Mouse (Mus musculus): ENCODE measurements at regions not wholly inside any gene's neighbourhood (a gene's known extent, or its start where the extent isn't known, plus 50 kb on each side); places are given as distances from the start of the nearest gene placed in this dataset.

DNA sequence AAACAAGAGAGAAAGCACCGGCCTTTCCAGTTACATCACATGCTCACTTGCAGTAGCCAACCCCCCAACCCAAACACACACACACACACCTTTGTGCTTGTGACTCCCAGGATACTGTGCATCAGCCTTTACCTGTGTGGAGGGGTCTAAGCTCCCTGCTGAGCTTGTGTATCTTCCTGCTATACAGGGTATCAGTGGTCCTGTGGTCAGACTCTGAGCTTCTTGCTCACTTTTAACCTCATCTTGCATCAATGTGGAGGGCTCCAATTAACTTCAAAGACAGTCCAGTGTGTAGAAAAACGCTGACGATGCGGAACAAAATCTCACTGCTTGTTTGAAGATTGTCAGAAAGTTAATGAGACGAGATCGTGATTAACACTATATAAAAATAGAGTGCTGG, 71.4 kb upstream of the Gypa start:
- in situ Hi-C loops (cut with MboI; ENCODE audit: low pct_unique_long_range_greater_than_20kb in 1 of 2, low sequenced_read_pairs in 2 of 2, unreplicated experiment in 1 of 2) = no loop called here

DNA sequence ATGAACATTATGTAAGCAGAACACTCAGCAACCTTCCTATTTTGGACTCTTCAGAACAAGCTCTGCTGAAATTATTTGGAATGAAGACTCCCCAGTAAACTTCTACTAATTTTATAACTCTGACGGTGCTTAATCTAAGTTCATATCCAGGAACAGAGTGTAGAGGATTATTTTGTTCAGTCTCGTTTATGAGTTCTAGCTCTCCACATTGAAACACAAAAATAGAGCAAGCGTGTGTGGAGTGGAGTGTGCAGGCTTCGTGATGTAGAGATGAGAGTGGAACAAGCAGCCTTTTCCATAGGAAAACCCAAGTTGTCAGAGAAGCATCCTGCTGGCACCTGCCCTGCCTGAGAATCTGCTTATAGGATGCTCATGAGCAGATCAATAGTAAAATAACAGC, 77.5 kb upstream of the Gypa start:
- in situ Hi-C loops (cut with MboI; ENCODE audit: low pct_unique_long_range_greater_than_20kb in 1 of 2, low sequenced_read_pairs in 2 of 2, unreplicated experiment in 1 of 2) = no loop called here

DNA sequence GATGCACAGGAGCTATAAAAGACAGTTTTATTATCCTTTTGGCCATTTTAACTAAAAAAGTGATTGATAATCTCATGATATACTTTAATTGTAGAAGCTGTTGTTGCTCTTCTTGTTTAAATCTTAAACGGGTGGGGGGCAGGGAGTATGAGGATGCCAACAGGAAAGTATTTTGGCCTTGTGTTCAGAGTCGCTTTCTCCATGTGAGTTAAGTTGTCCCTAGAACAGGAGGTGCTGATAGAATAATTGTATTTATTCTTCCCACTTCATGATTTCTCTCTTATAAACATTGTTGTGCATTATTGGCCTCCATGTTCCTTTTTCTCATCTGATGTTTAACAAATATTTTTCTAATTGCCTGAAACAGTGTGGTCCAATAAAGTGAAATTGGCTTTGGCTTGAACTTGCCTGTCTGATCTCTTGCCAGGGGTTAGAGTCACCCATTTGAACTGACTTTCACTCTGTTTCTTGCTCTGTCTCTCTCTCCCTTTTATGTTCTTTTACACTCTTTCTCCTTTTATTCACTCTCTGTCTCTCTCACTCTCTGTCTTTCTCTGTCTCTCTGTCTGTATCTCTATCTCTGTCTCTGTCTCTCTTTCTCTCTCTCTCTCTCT, 93.9 kb upstream of the Gypa start:
- in situ Hi-C loops (cut with MboI; ENCODE audit: low pct_unique_long_range_greater_than_20kb in 1 of 2, low sequenced_read_pairs in 2 of 2, unreplicated experiment in 1 of 2) = no loop called here

DNA sequence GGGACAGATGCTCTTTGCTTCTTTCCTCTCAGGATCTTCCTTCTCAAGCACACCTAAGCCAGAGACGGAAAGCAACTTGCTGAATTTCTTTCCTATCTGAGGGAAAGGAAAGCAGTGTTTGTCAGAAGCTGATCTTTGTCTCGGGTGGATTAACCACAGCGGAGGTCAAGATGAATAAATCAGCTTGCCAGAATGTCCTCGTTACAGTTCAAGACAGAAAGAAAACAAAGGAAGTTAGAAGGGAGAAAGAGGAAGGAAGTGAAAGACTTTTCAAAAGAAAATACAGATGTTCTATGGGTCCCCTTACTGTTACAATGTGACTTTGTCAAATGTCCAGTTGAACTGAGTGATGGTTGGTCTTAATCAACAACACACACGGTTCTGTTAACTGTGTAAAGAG, 98.6 kb upstream of the Gypa start:
- in situ Hi-C loops (cut with MboI; ENCODE audit: low pct_unique_long_range_greater_than_20kb in 1 of 2, low sequenced_read_pairs in 2 of 2, unreplicated experiment in 1 of 2) = no loop called here

DNA sequence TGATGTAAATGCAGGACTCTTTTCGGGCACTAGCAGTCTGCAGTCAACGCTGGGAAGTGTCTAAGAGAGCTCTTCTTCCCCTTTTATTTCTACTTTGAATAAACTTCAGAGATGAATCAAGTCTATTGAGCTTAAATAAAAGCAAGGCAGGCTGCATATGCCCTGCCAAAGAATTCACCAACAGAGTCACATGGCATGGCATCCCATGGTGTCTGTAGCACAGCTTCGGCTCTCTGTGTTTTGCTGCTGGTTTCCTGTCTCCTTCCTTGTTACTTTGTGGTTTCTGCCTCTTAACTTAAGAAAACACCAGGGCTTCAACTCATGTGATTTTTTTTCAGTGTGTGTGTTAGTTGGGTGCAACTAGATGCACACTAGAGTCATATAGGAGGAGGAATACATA, 100.5 kb upstream of the Gypa start:
- in situ Hi-C loops (cut with MboI; ENCODE audit: low pct_unique_long_range_greater_than_20kb in 1 of 2, low sequenced_read_pairs in 2 of 2, unreplicated experiment in 1 of 2) = no loop called here

DNA sequence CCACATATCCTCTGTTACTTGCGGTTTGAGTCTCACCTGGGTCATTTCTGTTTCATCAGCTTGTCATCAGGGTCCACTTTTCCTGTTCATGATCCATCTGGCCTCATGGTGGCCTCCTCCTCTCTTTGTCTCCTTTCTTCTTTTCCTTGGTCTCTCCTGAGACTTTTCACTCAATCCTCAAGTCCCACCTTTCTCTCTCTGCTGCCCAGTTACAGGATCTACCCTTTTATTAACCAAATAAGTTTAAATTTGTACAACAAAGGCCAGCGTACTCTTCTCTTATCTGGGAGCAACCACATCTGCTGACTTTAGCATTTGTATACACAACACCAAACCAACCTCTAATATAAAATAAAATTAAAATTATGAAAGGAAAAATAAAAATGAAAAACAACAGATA, 124.4 kb upstream of the Gypa start:
- in situ Hi-C loops (cut with MboI; ENCODE audit: low pct_unique_long_range_greater_than_20kb in 1 of 2, low sequenced_read_pairs in 2 of 2, unreplicated experiment in 1 of 2) = no loop called here

DNA sequence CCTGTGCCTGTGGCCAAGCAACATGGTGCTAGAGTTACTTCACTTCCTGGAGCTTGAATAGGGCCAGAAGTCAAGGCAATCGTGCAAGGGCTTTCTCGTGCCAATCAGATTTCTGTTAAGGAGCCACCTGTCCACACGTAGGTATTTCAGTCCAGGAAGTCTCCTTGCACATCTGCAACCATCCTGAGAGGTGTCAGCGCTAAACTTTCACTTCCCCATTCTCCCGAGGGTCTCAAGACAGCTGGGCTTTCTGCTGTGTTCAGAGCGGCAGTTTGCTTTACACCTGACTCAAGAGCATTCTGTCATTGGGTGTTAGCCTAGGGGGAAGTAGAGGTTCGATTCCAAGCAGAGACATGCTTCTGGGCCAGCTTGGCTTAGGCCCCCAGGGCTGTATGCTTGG, 129.5 kb upstream of the Gypa start:
- in situ Hi-C loops (cut with MboI; ENCODE audit: low pct_unique_long_range_greater_than_20kb in 1 of 2, low sequenced_read_pairs in 2 of 2, unreplicated experiment in 1 of 2) = no loop called here

DNA sequence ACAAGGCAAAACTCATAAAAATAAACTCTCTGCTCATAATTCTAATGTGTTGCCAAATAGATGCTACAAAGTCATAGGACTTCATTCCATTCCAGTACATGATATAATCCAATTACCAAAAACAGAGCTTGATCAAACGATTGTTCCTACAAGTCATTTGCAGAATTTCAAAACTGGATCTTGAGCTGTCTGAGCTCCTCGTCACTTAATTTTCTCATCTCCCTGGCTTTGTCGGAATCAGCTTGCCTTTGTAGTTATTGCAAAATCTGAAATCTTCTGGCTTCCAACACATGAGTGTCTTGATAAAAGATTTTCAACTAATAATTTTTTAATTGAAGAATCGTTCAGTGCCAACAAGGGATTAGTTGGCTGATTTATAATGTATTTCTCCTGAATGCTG, 150.3 kb upstream of the Gypa start:
- in situ Hi-C loops (cut with MboI; ENCODE audit: low pct_unique_long_range_greater_than_20kb in 1 of 2, low sequenced_read_pairs in 2 of 2, unreplicated experiment in 1 of 2) = no loop called here

DNA sequence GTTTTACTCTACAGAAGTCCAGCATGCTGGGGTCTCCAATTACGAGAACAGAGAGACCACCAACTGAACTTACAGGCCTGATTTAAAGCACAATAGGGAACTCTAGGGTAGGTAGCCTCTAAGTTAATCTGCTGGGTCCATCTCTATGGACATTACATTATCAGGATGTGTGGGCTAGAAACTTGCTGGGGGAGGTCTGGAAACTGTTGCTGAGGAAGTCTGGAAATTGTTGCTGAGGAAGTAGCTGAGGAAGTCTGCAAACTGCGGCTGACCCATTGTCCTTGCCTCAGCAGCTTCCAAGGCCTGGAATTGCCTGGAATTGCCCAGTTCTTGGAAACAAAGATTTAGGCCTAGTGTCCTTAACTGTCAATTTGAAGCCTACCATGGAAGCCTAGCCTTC, 155.7 kb upstream of the Gypa start:
- in situ Hi-C loops (cut with MboI; ENCODE audit: low pct_unique_long_range_greater_than_20kb in 1 of 2, low sequenced_read_pairs in 2 of 2, unreplicated experiment in 1 of 2) = no loop called here

DNA sequence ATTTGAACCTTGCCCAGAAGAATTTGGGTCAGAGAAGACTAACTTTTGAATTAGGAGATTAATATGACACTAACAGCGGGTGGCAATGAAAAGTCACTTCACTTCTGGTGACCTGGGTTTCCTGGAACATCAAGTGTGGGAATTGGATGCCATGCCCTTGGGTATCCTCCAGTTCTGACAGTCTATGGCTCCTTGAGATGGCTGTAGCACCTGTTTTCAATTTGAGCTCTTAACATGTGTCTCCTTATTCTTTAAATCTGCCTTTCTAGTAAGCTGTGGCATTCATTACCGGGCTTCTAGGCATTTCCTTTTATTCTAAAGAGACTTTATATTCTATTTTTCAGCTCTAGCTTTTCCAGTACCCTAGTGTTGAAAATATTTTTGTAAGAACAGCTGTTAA, 164.9 kb upstream of the Gypa start:
- in situ Hi-C loops (cut with MboI; ENCODE audit: low pct_unique_long_range_greater_than_20kb in 1 of 2, low sequenced_read_pairs in 2 of 2, unreplicated experiment in 1 of 2) = no loop called here

DNA sequence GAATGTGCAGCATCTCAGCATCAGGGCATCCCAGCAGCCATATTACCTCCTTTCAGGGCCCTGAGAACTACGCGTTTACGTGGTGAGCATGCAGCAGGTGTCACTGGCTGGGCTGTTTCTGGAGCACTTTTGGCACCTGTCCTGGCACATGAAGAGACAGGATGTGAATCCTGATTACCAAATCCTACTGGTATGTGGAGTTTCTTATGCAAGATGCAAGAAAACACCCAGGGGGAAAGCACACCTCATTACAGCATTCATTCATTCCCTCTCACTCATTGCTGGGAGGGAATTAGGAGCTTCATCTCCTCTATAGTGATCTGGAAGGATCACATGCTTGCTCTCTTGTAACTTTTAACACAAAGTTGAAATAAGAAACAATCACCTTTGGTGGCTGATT, 167.7 kb upstream of the Gypa start:
- in situ Hi-C loops (cut with MboI; ENCODE audit: low pct_unique_long_range_greater_than_20kb in 1 of 2, low sequenced_read_pairs in 2 of 2, unreplicated experiment in 1 of 2) = no loop called here

DNA sequence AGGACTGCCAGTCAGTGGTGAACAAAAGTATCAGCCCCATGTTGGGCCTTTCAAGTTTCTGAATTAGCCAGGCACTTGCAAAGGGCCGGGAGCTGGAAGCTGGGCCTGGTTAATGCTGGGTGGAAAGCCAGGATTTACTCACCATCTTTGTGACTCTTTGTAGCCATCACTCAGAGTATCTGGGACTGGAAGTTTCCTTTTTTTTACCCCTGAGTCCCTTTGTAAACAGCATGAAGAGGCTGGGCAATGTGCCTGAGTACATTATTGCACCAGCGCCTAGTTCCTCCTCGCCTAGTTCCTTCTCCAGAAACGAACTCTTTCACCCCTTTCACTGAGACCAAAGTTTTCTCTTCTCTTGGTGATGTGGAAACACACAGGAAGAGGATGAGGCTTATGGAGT, 168.4 kb upstream of the Gypa start:
- in situ Hi-C loops (cut with MboI; ENCODE audit: low pct_unique_long_range_greater_than_20kb in 1 of 2, low sequenced_read_pairs in 2 of 2, unreplicated experiment in 1 of 2) = no loop called here

DNA sequence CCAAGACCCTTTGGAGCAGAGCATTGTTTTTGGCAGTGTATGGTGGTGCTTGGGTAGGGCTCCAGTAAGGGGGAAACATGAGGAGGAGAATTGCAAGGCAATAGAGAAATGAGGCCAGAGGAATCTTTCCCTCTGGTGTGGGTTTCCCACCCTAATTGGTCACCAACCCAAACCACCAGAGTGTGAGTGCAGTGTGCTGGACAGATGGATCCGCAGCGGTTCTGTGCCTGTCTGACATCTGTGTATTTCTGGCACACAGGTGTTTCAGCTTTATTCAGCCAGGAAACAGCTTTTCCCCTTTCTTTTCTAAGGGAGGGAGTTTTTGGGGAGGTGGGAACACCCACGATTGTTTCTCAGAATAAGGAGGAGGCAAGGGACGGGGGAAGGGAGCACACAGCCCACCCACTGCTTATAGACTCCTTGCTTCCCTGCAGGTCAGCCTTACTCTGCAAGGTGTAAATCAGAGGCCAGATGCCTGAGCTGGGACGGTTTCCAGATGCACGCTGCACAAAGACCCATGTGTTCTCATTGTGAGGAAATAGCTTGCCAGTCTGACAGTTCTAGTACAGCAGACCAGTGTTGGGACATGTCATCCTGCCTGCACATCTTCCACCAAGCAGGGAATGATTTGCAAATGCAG, 175.2 kb upstream of the Gypa start:
- in situ Hi-C loops (cut with MboI; ENCODE audit: low pct_unique_long_range_greater_than_20kb in 1 of 2, low sequenced_read_pairs in 2 of 2, unreplicated experiment in 1 of 2) = no loop called here

DNA sequence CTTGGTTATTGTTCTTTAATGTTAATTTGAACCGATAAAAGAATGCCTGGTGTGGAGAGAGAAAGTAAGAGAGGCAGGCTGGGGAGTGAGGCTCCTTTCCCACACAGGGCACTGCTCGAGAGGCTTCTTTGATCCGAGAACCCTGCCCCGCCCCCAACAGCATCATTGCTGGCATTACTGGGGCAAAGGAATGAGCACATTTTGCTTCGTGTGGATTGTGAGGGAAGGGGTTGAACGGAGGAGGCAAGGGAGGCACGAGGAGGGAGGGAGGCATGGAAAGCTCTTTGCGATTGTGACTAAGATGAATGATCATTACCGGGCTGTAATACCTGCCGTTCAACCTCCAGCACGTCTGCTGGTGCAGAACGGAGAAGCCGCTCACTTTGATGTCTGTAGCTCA, 178.2 kb upstream of the Gypa start:
- in situ Hi-C loops (cut with MboI; ENCODE audit: low pct_unique_long_range_greater_than_20kb in 1 of 2, low sequenced_read_pairs in 2 of 2, unreplicated experiment in 1 of 2) = no loop called here

DNA sequence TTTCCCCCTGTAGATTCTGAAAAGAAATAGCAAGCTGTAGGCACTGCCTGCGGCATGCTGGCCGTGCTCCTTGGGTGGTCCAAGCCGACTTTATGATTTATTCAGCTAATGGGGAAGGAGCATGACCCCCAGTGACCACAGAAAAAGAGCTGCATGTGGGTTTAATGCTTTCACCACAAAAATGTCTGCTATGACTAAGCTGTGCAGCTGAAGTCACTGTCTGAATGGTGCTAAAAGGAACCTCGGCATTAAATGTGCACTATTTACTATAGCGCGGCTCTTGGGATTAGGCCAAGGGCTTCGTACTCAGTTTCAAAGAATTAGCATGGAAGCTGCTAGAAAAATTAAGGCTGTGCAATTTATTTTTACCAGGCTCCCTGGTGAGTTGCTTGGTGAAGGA, 178.8 kb upstream of the Gypa start:
- in situ Hi-C loops (cut with MboI; ENCODE audit: low pct_unique_long_range_greater_than_20kb in 1 of 2, low sequenced_read_pairs in 2 of 2, unreplicated experiment in 1 of 2) = no loop called here

DNA sequence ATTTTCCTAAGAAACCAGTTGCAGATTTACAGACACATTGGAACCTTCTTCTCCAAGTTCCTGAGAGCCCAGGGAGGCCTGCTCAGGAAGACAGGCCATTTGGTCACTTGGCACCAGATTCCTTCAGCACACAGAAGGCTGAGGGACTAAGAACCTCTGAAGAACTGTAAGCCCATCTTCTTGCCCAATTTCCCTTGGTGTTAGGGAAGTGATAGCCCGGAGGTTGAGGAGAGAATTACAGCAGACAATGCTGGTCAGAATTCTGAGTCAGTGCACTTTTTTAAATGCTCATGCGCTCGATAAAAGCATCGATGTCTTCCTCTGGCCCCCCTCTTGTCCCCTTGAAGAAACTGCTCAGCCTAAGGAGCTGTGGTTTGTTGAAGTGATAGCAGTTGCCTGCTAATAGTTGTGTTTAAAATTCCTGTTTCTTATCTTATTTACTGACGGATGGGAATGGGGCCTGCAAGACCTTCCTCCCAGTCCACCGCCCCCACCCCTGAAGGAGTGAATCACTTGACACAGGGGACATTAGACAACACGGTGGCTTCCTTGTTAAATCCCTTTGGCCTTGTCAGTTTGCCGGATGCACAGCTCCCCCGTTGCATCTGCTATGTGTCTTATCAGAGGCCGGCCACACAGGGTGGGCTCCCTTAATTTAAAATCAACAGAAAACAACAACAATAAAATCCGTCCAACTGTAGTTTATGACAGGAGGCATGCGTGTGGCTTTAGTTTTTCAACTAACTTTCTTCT, 179.5 kb upstream of the Gypa start:
- in situ Hi-C loops (cut with MboI; ENCODE audit: low pct_unique_long_range_greater_than_20kb in 1 of 2, low sequenced_read_pairs in 2 of 2, unreplicated experiment in 1 of 2) = no loop called here

DNA sequence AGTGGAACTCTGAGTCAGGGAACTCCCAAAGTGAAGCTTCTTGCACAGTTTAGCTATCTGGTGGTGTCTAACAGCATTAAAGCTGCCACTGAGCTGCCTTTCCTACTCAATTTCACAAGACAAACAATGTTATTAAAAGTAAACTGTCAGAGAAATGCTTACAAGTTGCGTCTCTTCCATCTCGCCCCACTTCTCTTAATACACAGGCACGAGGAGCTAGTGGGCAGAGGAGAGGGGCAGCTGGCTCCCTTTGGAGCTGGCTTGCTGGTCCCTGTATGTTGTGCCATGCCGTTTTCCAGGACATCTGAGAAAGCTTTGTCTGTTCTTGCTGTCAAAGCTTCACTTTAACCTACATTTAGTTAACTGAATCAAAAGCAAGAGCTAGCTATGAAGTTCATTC, 185.8 kb upstream of the Gypa start:
- in situ Hi-C loops (cut with MboI; ENCODE audit: low pct_unique_long_range_greater_than_20kb in 1 of 2, low sequenced_read_pairs in 2 of 2, unreplicated experiment in 1 of 2) = no loop called here

DNA sequence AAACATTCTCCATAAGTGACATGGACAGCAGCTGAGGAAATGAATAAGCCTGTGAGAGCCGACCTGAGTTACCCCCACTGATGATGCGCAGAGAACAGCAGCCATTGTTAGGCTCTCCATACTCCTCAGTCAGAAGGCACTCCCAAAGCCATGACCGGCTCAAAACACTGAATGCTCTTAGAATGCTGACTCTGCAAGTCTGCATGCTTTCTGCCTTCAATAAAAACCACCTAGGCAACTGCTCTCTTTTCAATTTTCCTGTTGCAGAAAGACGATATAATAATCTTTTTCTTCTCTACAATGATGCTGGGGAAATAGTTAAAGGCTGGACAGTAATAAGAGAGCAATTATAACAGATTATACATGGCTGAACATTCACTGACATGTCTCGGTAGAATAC, 195.0 kb upstream of the Gypa start:
- in situ Hi-C loops (cut with MboI; ENCODE audit: low pct_unique_long_range_greater_than_20kb in 1 of 2, low sequenced_read_pairs in 2 of 2, unreplicated experiment in 1 of 2) = loop anchor here in 1 of 2 experiments (25.0 kb wide), 1 partner anchor 364 kb away; no protein-coding TSS in a partner anchor

DNA sequence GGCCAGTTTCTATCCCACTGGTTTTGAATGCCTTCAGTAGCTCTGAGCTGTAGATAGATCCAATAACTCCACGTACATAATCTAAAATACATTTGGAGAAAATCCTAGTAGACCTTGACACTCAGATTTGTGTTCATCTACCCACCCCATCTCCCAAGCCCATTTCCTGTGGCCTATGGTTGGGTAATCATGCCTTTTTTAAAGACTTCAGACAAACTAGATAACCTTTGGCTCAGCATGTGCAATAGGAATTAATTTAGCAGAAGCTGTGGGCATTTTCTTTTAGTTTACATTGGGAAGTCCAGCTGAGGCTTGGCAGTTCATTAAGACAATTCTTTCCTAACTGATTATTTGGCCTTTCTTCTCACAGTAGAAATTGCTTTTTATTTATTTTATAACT, 203.3 kb upstream of the Gypa start:
- in situ Hi-C loops (cut with MboI; ENCODE audit: low pct_unique_long_range_greater_than_20kb in 1 of 2, low sequenced_read_pairs in 2 of 2, unreplicated experiment in 1 of 2) = loop anchor here in 1 of 2 experiments (25.0 kb wide), 1 partner anchor 372 kb away; no protein-coding TSS in a partner anchor

DNA sequence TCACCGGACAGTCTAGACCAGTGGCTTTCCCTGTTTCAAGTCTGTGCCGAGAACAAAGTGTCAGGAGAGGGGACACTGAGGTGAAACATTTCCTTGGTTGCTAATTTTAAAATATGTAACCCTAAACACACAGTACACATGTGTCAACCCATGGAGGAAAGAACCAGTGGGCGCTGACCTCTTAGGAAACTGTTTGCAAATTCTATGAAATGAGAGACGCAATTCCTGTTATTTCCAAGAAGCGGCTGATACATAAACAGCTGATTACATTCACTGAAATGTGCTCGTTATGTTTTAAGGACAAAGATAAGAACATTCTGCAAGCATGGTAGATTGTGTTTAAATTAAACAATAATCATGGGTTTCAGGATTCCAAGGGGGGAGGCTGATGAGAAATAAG, 204.3 kb upstream of the Gypa start:
- in situ Hi-C loops (cut with MboI; ENCODE audit: low pct_unique_long_range_greater_than_20kb in 1 of 2, low sequenced_read_pairs in 2 of 2, unreplicated experiment in 1 of 2) = loop anchor here in 1 of 2 experiments (25.0 kb wide), 1 partner anchor 373 kb away; no protein-coding TSS in a partner anchor
